Mouse (Mus musculus) forebrain, embryonic 16.5 days (tissue): ENCODE measurements around the gene Gm9958. TPM values are rescaled to one million over a fixed set of nuclear protein-coding genes. Genes with fewer than 3 reads are reported as not detected.
A peak's percentile ranks its signal among the peaks of the same experiment; 100 is the strongest.

Source experiments
- ATAC-seq: fragments of 200-750 bp; cut with Nextera tagmentation; 2 replicates; pipeline ENCODE4 v1.8.0; 2017; ENCODE audit warnings: mild to moderate bottlenecking, moderate library complexity
- H3K27ac ChIP-seq: fragments of 300-500 bp; sonication (generic); 2 replicates; pipeline ENCODE4 v1.5.1; 2014; ENCODE audit warnings: low read length, control low read depth
- H3K27me3 ChIP-seq: fragments of 300-500 bp; sonication (generic); replicated peaks from 2 replicates; pipeline ENCODE4 v1.6.1; 2014; ENCODE audit warnings: low read length; ENCODE audit not compliant: control insufficient read depth, insufficient read depth
- H3K36me3 ChIP-seq: fragments of 300-500 bp; sonication (generic); 2 replicates; pipeline ENCODE4 v1.6.1; 2014; ENCODE audit not compliant: control insufficient read depth, insufficient read depth
- H3K4me1 ChIP-seq: fragments of 300-500 bp; sonication (generic); replicated peaks from 2 replicates; pipeline ENCODE4 v1.6.1; 2014; ENCODE audit warnings: low read length; ENCODE audit not compliant: control insufficient read depth, insufficient read depth
- H3K4me2 ChIP-seq: fragments of 300-500 bp; sonication (generic); 2 replicates; pipeline ENCODE4 v1.6.1; 2014; ENCODE audit warnings: mild to moderate bottlenecking, low read length, control low read depth
- H3K4me3 ChIP-seq: fragments of 300-500 bp; sonication (generic); replicated peaks from 2 replicates; pipeline ENCODE4 v1.5.1; 2014; ENCODE audit warnings: mild to moderate bottlenecking, low read length, control low read depth
- H3K9ac ChIP-seq: fragments of 300-500 bp; sonication (generic); replicated peaks from 2 replicates; pipeline ENCODE4 v1.6.1; 2014; ENCODE audit warnings: low read depth, low read length, control low read depth
- H3K9me3 ChIP-seq: fragments of 300-500 bp; sonication (generic); 2 replicates; pipeline ENCODE4 v1.6.1; 2016; ENCODE audit warnings: low read length; ENCODE audit not compliant: control insufficient read depth
- WGBS: fragments of 180-500 bp; shearing (Covaris S2); extraction: QIAGEN DNeasy Blood & Tissue Kit; methylation state at CpG from one replicate; pipeline ENCODE4 v1.1.7; 2014; 5-methylcytosine and 5-hydroxymethylcytosine counted together
- polyA plus RNA-seq: library from polyadenylated mRNA; unstranded; fragments of >200 nt; fragmentation: Nextera tagmentation; extraction: Ambion mirVana; gene quantifications from 2 replicates; pipeline ENCODE4 v1.2.1, GENCODE M21; 2015

The Gm9958 gene
- polyA plus RNA-seq, 1 experiment from 2014 or later, result 6.0 TPM

DNA sequence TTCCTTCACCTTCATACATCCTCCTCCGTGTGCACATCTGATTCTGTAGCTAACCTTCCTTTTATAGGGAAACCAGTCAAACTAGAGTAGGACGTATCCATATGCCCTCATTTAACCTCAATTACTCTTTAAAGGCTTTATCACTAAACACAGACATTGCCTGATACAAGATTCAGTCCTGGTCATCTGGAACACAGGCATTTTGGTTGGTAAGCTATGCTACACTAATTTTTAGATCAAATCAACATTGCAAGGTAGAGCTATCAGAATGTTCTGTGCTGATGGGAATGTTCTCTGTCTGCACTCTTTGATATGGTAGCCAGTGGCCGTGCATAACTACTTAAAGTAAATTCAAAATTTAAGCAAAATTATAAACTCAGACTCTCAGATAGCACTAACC lies 11.2 kb upstream of the Gm9958 start:
- ATAC-seq, result no peak
- WGBS, result 91% methylated on average over 3 of the region's 3 CpGs
- Histone ChIP-seq H3K4me2 (no peak overlapping the region), H3K36me3 (no peaks in the 10 kb centered on the region), H3K9ac (no peak overlapping the region), H3K27ac (no peak overlapping the region), H3K9me3 (no peaks in the 10 kb centered on the region), H3K4me3 (no peak overlapping the region), H3K27me3 (no peaks in the 10 kb centered on the region), H3K4me1 (no peaks in the 10 kb centered on the region)

DNA sequence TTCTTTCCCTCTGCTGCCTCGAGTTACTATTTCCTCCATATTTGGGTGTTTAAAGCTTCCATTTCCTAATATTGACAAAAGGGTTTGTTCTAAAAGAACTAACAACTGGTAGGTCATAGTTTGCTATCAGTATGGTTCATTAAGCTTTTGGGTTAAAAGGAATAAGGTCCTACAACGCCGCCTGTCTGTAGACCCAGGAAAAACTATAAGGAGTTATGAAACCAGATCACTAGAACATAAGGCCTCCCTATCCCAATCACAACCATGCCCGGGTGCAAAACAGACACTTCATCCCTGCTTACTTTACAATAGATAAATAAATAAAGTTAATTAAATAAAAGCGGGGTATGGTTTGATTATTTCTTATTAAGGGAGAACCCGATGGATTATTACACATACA lies 2.5 kb upstream of the Gm9958 start:
- H3K27me3 ChIP-seq, result no peaks in the 10 kb centered on the region
- H3K4me1 ChIP-seq, result peaks cover 26% of the 10 kb centered on the region
- no peak overlapping the region for H3K27ac ChIP-seq
- no peak for ATAC-seq
- no peaks in the 10 kb centered on the region for H3K9me3 ChIP-seq
- H3K4me3 ChIP-seq, result peak overlapping the region; percentile 95
- H3K36me3 ChIP-seq, result no peaks in the 10 kb centered on the region
- 2% methylated on average over 6 of the region's 6 CpGs for WGBS
- H3K4me2 ChIP-seq, result peak overlapping the region; percentile 67
- H3K9ac ChIP-seq, result peak overlapping the region; percentile 98

- no peaks in the 10 kb centered on the region for H3K27me3 ChIP-seq
- ATAC-seq, result peak; percentile 19
- H3K9ac ChIP-seq, result peak overlapping the region; percentile 98
- H3K4me1 ChIP-seq, result peaks cover 26% of the 10 kb centered on the region
- WGBS, result under 1% methylated on average over 52 of the region's 61 CpGs
- no peaks in the 10 kb centered on the region for H3K9me3 ChIP-seq
- H3K4me3 ChIP-seq, result peak overlapping the region; percentile 95
- H3K27ac ChIP-seq, result peak overlapping the region; percentile 99
- no peaks in the 10 kb centered on the region for H3K36me3 ChIP-seq
- H3K4me2 ChIP-seq, result peak overlapping the region; percentile 67
Observed at GRCm38 (mm10) chr5:90365141-90365951, 1.7 kb upstream of the Gm9958 start.

DNA sequence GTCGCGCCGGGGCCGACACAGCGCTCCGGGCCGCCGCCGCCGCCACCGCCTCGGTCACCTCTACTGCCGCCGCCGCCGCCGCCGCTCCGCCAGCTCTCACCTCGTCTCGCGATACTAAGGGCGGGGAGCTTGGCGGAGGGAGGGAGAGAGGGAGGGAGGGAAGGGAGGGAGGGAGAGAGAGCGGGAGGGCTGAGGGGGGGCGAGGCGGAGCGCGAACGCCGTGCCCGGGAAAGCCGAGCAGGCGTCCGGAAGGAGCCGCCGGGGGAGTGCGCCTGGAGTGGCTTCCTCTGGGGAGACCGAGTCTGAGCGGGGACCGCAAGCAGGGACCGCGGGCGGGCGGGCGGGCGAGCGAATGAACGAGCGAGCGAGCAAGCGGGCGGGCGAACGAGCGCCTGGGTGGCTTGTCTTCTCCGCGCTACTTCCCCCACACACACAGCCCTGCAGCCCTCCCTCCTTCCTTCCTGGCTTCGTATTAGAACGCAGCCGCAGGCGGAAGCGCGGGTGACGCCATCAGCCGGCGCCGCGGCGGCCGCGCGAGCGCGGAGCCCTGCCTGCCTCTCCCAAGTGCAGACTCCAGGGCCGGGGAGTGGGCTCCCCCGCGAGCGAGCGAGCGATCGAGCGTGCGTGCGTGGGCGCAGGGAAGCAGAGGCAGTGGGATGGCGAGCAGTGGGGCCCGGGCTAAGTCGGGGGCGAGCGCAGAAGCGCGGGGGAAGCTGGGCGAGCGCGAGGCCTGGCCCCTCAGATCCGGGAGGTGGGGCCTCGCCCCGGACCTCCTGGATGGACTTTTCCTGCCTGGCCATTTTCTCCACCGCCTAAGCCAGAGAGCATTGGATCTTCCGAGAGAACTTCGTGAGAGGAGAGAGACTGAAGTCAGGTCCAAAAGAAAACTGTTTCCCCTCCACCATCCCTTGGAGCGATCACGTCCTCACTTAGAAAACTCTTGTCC lies 610 bp upstream of the Gm9958 start, which contains the start of gene Ankrd17:
Gene Ankrd17 (minus strand): TSS at position 457 of the 946 bp plus-strand sequence.
- ATAC-seq, result peak; percentile 95
- Histone ChIP-seq H3K27me3 (no peaks in the 10 kb centered on the region), H3K4me1 (peaks cover 26% of the 10 kb centered on the region), H3K27ac (peak within 1 kb of the TSS; percentile 99), H3K9ac (peak within 1 kb of the TSS; percentile 98), H3K9me3 (no peaks in the 10 kb centered on the region), H3K36me3 (no peaks in the 10 kb centered on the region), H3K4me2 (peak within 1 kb of the TSS; percentile 67), H3K4me3 (peak within 1 kb of the TSS; percentile 95)
- under 1% methylated on average over 69 of the region's 104 CpGs for WGBS

GRCm38 (mm10) chr5:90370401-90370800 lies 3.4 kb downstream of the Gm9958 start:
- Histone ChIP-seq H3K4me2 (no peak overlapping the region), H3K27ac (no peak overlapping the region), H3K27me3 (no peaks in the 10 kb centered on the region), H3K36me3 (no peaks in the 10 kb centered on the region), H3K4me1 (peaks cover 6% of the 10 kb centered on the region; the same call in 1 of the 2 replicates), H3K9ac (no peak overlapping the region), H3K9me3 (no peaks in the 10 kb centered on the region), H3K4me3 (no peak overlapping the region)
- no peak for ATAC-seq
- 82% methylated on average over 5 of the region's 5 CpGs for WGBS

DNA sequence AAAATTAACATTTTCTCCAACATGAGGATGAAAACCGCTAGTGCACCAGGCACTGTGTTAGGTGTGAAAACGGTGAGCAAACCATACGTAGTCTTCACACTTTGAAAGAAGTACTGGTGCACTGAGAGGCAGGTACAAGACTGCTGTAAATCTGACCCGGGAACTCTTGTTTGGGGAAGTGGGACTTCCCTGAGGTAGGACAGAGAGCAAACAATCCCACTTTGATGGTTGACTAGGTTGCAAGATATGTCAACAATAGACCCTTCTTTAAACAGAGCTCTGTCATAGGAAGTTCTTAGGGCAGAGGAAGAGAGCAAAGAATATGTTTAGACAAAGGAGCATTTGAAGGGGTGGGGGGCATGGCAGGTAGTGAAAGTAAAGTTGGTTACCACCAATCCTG lies 6.7 kb downstream of the Gm9958 start:
- Histone ChIP-seq H3K27me3 (no peaks in the 10 kb centered on the region), H3K36me3 (no peaks in the 10 kb centered on the region), H3K4me1 (no peaks in the 10 kb centered on the region), H3K4me2 (no peak overlapping the region), H3K4me3 (no peak overlapping the region), H3K9me3 (no peaks in the 10 kb centered on the region), H3K27ac (no peak overlapping the region), H3K9ac (no peak overlapping the region)
- ATAC-seq, result no peak
- WGBS, result 95% methylated on average over 4 of the region's 4 CpGs

DNA sequence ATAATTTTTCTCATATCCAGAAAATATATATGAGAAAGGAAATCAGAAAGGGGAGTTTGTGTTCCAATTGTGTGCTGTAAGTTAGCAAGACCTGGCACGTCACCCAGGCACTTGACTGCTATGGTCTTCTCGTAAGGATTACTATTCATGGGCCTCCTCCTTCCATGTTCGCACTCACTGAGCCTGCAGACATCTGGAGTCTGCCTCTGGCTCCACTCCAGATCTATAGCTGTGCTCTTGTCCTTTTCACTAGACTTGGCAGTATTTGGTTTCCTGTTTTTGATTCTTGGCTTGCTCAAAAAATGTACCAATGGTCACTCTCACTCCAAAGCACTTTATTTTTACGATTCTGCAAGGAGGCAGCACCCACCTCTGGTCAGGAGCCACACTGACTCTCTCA lies 14.5 kb downstream of the Gm9958 start:
- Histone ChIP-seq H3K36me3 (no peaks in the 10 kb centered on the region), H3K4me2 (no peak overlapping the region), H3K9ac (no peak overlapping the region), H3K4me1 (no peaks in the 10 kb centered on the region), H3K27ac (no peak overlapping the region), H3K27me3 (no peaks in the 10 kb centered on the region), H3K9me3 (no peaks in the 10 kb centered on the region), H3K4me3 (no peak overlapping the region)
- ATAC-seq, result no peak
- WGBS, result 67% methylated on average over 4 of the region's 4 CpGs

DNA sequence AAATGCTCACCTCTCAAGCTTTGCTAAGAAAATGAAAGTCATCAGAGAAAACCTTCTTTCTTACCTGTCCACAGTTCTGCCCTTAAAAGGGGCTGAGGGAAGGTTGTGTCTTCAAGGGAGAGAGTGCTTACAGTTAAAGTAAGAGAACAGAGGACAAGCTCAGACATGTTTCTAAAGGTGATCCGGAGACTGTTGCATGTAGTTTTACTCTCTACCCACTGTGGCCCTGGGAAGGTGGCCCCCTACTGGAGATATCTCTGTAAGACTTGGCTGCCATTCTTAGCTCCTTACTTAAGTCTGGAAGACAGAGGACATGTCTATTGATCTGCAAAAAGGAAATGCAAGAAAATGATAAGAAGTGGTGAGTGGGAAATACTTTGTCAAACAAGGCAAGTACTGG lies 16.1 kb downstream of the Gm9958 start:
- no peaks in the 10 kb centered on the region for H3K27me3 ChIP-seq
- no peak for ATAC-seq
- H3K9ac ChIP-seq, result no peak overlapping the region
- no peak overlapping the region for H3K27ac ChIP-seq
- no peaks in the 10 kb centered on the region for H3K9me3 ChIP-seq
- H3K4me1 ChIP-seq, result no peaks in the 10 kb centered on the region
- H3K4me3 ChIP-seq, result no peak overlapping the region
- no peaks in the 10 kb centered on the region for H3K36me3 ChIP-seq
- WGBS, result 51% methylated on average over 1 of the region's 1 CpGs
- no peak overlapping the region for H3K4me2 ChIP-seq

DNA sequence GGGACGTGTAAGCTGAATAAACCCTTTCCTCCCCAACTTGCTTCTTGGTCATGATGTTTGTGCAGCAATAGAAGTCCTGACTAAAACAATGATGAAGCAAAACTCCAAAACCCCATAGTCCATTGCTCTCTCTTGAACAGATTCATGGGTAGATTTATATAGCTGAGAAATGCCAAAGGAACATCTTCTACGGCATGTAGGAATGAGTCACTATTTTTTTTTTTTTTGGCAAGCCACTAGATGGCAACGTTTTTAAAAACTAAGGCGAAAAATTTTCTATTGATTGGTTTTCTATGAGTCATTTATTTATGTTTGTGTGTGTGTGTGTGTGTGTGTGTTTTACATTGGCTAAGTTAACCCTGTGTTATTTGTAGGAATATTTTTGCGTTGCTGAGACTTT lies 26.8 kb downstream of the Gm9958 start:
- ATAC-seq, result no peak
- H3K4me3 ChIP-seq, result no peak overlapping the region
- no peak overlapping the region for H3K27ac ChIP-seq
- no peaks in the 10 kb centered on the region for H3K4me1 ChIP-seq
- H3K36me3 ChIP-seq, result no peaks in the 10 kb centered on the region
- H3K9me3 ChIP-seq, result no peaks in the 10 kb centered on the region
- H3K4me2 ChIP-seq, result no peak overlapping the region
- 68% methylated on average over 5 of the region's 5 CpGs for WGBS
- no peaks in the 10 kb centered on the region for H3K27me3 ChIP-seq
- H3K9ac ChIP-seq, result no peak overlapping the region
